Mouse (Mus musculus) stomach, embryonic 16.5 days (tissue): Measurements from ENCODE around the gene 1700042G07Rik. TPM values are rescaled to one million over a fixed set of nuclear protein-coding genes. Genes with fewer than 3 reads are reported as not detected.

ENCODE experiments used
- ATAC-seq: fragments of 200-750 bp; cut with Nextera tagmentation; 2 replicates; pipeline ENCODE4 v1.8.0; 2017; ENCODE audit warnings: moderate number of reproducible peaks, moderate TSS enrichment; ENCODE audit not compliant: insufficient read depth, low FRiP score
- H3K27ac ChIP-seq: fragments of 300-500 bp; sonication (generic); 2 replicates; pipeline ENCODE4 v1.5.1; 2014; ENCODE audit warnings: low read length
- H3K27me3 ChIP-seq: fragments of 300-500 bp; sonication (generic); 2 replicates; pipeline ENCODE4 v1.6.1; 2014; ENCODE audit warnings: low read length, control low read depth, mixed read lengths; ENCODE audit not compliant: control insufficient read depth, insufficient read depth
- H3K36me3 ChIP-seq: fragments of 300-500 bp; sonication (generic); 2 replicates; pipeline ENCODE4 v1.6.1; 2014; ENCODE audit warnings: low read length; ENCODE audit not compliant: control insufficient read depth, insufficient read depth
- H3K4me1 ChIP-seq: fragments of 300-500 bp; sonication (generic); 2 replicates; pipeline ENCODE4 v1.6.1; 2014; ENCODE audit warnings: low read length, control low read depth, mixed read lengths; ENCODE audit not compliant: control insufficient read depth, insufficient read depth
- H3K4me2 ChIP-seq: fragments of 300-500 bp; sonication (generic); 2 replicates; pipeline ENCODE4 v1.6.1; 2014; ENCODE audit warnings: low read depth, low read length, mixed read lengths
- H3K4me3 ChIP-seq: fragments of 300-500 bp; sonication (generic); replicated peaks from 2 replicates; pipeline ENCODE4 v1.5.1; 2014; ENCODE audit warnings: mild to moderate bottlenecking, low read length
- H3K9ac ChIP-seq: fragments of 300-500 bp; sonication (generic); 2 replicates; pipeline ENCODE4 v1.6.1; 2014; ENCODE audit warnings: low read length
- H3K9me3 ChIP-seq: fragments of 300-500 bp; sonication (generic); replicated peaks from 2 replicates; pipeline ENCODE4 v1.6.1; 2016; ENCODE audit warnings: low read length, control low read depth; ENCODE audit not compliant: control insufficient read depth
- WGBS: fragments of 180-500 bp; shearing (Covaris S2); extraction: QIAGEN DNeasy Blood & Tissue Kit; methylation state at CpG from one replicate; pipeline ENCODE4 v1.1.7; 2014; 5-methylcytosine and 5-hydroxymethylcytosine counted together
- polyA plus RNA-seq: library from polyadenylated mRNA; unstranded; fragments of >200 nt; fragmentation: Nextera tagmentation; extraction: Ambion mirVana; gene quantifications from 2 replicates; pipeline ENCODE4 v1.2.1, GENCODE M21; 2015

1700042G07Rik gene
- polyA plus RNA-seq, 1 experiment from 2014 or later = not detected

GRCm38 (mm10) chr4:116168617-116169352, 4.4 kb upstream of the 1700042G07Rik start:
- ATAC-seq = 0 out of 2 replicates have a peak, but pooled peaks have one; percentile 23
- no peaks in the 10 kb centered on the region for H3K9me3 ChIP-seq
- H3K36me3 ChIP-seq = no peaks in the 10 kb centered on the region
- no peak overlapping the region for H3K4me3 ChIP-seq
- no peak overlapping the region for H3K27ac ChIP-seq
- no peak overlapping the region for H3K9ac ChIP-seq
- H3K27me3 ChIP-seq = no peaks in the 10 kb centered on the region
- no peaks in the 10 kb centered on the region for H3K4me1 ChIP-seq
- WGBS = 66% methylated on average over 8 of the region's 8 CpGs
- no peak overlapping the region for H3K4me2 ChIP-seq

- H3K9ac ChIP-seq = no peak overlapping the region
- no peaks in the 10 kb centered on the region; the same call in 1 of the 2 replicates for H3K4me1 ChIP-seq
- no peak overlapping the region for H3K4me2 ChIP-seq
- no peaks in the 10 kb centered on the region for H3K36me3 ChIP-seq
- no peaks in the 10 kb centered on the region for H3K27me3 ChIP-seq
- 66% methylated on average over 3 of the region's 3 CpGs for WGBS
- no peaks in the 10 kb centered on the region for H3K9me3 ChIP-seq
- no peak overlapping the region for H3K4me3 ChIP-seq
- ATAC-seq = no peak
- no peak overlapping the region for H3K27ac ChIP-seq
Observed at GRCm38 (mm10) chr4:116169353-116169672, 3.9 kb upstream of the 1700042G07Rik start.

GRCm38 (mm10) chr4:116173752-116174151, 580 bp downstream of the 1700042G07Rik start:
- Histone ChIP-seq H3K27ac (no peak overlapping the region), H3K9ac (no peak overlapping the region), H3K4me3 (no peak overlapping the region), H3K4me1 (peaks cover 24% of the 10 kb centered on the region), H3K4me2 (no peak overlapping the region), H3K27me3 (no peaks in the 10 kb centered on the region), H3K9me3 (no peaks in the 10 kb centered on the region), H3K36me3 (no peaks in the 10 kb centered on the region)
- no peak for ATAC-seq
- WGBS = 86% methylated on average over 4 of the region's 4 CpGs

GRCm38 (mm10) chr4:116174466-116175116, 1.4 kb downstream of the 1700042G07Rik start:
- 38% methylated on average over 6 of the region's 6 CpGs for WGBS
- Histone ChIP-seq H3K27me3 (no peaks in the 10 kb centered on the region), H3K9me3 (no peaks in the 10 kb centered on the region), H3K36me3 (no peaks in the 10 kb centered on the region), H3K4me3 (no peak overlapping the region), H3K4me2 (no peak overlapping the region), H3K4me1 (peaks cover 24% of the 10 kb centered on the region), H3K27ac (peak overlapping the region; percentile 60), H3K9ac (no peak overlapping the region)
- 0 out of 2 replicates have a peak, but pooled peaks have one; percentile 19 for ATAC-seq

GRCm38 (mm10) chr4:116175136-116175535, 2.0 kb downstream of the 1700042G07Rik start:
- Histone ChIP-seq H3K9ac (no peak overlapping the region), H3K4me1 (peaks cover 24% of the 10 kb centered on the region), H3K9me3 (no peaks in the 10 kb centered on the region), H3K27me3 (no peaks in the 10 kb centered on the region), H3K4me3 (no peak overlapping the region), H3K36me3 (no peaks in the 10 kb centered on the region), H3K4me2 (no peak overlapping the region), H3K27ac (peak overlapping the region; percentile 60)
- ATAC-seq = no peak

GRCm38 (mm10) chr4:116175711-116176542, 2.8 kb downstream of the 1700042G07Rik start:
- no peaks in the 10 kb centered on the region for H3K36me3 ChIP-seq
- H3K9me3 ChIP-seq = no peaks in the 10 kb centered on the region
- WGBS = 51% methylated on average over 7 of the region's 7 CpGs
- peak; percentile 72 for ATAC-seq
- H3K27ac ChIP-seq = peak overlapping the region; percentile 92
- H3K9ac ChIP-seq = peak overlapping the region; percentile 70
- H3K4me1 ChIP-seq = peaks cover 24% of the 10 kb centered on the region
- peak overlapping the region; percentile 55 for H3K4me2 ChIP-seq
- peak overlapping the region; percentile 32 for H3K4me3 ChIP-seq
- no peaks in the 10 kb centered on the region for H3K27me3 ChIP-seq

- ATAC-seq = peak; percentile 91
- Histone ChIP-seq H3K4me1 (peaks cover 24% of the 10 kb centered on the region), H3K9me3 (no peaks in the 10 kb centered on the region), H3K36me3 (no peaks in the 10 kb centered on the region), H3K9ac (peak overlapping the region; percentile 70), H3K4me2 (peak overlapping the region; percentile 55), H3K27me3 (no peaks in the 10 kb centered on the region), H3K27ac (peak overlapping the region; percentile 92), H3K4me3 (peak overlapping the region; percentile 32)
- WGBS = 16% methylated on average over 10 of the region's 10 CpGs
Observed at GRCm38 (mm10) chr4:116176543-116176988, 3.4 kb downstream of the 1700042G07Rik start.

- Histone ChIP-seq H3K9me3 (no peaks in the 10 kb centered on the region), H3K36me3 (no peaks in the 10 kb centered on the region), H3K27ac (peak overlapping the region; percentile 92), H3K27me3 (no peaks in the 10 kb centered on the region), H3K4me1 (peaks cover 24% of the 10 kb centered on the region), H3K9ac (peak overlapping the region; percentile 70), H3K4me3 (no peak overlapping the region), H3K4me2 (peak overlapping the region; percentile 55)
- no peak for ATAC-seq
- WGBS = 26% methylated on average over 5 of the region's 5 CpGs
Observed at GRCm38 (mm10) chr4:116177140-116177539, 4.0 kb downstream of the 1700042G07Rik start.

GRCm38 (mm10) chr4:116182079-116182478, 8.9 kb downstream of the 1700042G07Rik start:
- Histone ChIP-seq H3K36me3 (no peaks in the 10 kb centered on the region), H3K9ac (no peak overlapping the region), H3K4me1 (peaks cover 8% of the 10 kb centered on the region), H3K4me3 (no peak overlapping the region), H3K27me3 (peaks cover 3% of the 10 kb centered on the region; the same call in 1 of the 2 replicates), H3K4me2 (no peak overlapping the region), H3K27ac (no peak overlapping the region), H3K9me3 (no peaks in the 10 kb centered on the region)
- WGBS = 61% methylated on average over 3 of the region's 3 CpGs
- no peak for ATAC-seq
